Mouse (Mus musculus): ENCODE results near the gene Atp9a.

GRCm38 (mm10) chr2:168687326-168687725 lies 54.9 kb downstream of the Atp9a start:
- no peak for TF ChIP-seq POLR2A (IDR thresholded peaks at IDR 0.05; ENCODE audit: low read depth, low read length)
- TF ChIP-seq CTCF (conservative IDR thresholded peaks at IDR 0.05; ENCODE audit: insufficient read depth, insufficient read length, low read depth, low read length) = no peak
